Mouse (Mus musculus) embryonic facial prominence, embryonic 12.5 days (tissue): ENCODE data around the gene Gm38394. TPM values are rescaled to one million over a fixed set of nuclear protein-coding genes. Genes with fewer than 3 reads are reported as not detected.
"Not testable (repeated sequence)": the region's sequence is repeated elsewhere in the genome, so short reads cannot be mapped to it uniquely, and the experiment has no call there.

Experiments
- ATAC-seq: fragments of 200-750 bp; cut with Nextera tagmentation; 2 replicates; pipeline ENCODE4 v1.8.0; 2017; ENCODE audit not compliant: insufficient number of reproducible peaks, insufficient read depth, low FRiP score, low TSS enrichment
- H3K27ac ChIP-seq: fragments of 300-500 bp; sonication (generic); 2 replicates; pipeline ENCODE4 v1.5.1; 2016; ENCODE audit warnings: mild to moderate bottlenecking
- H3K27me3 ChIP-seq: fragments of 300-500 bp; sonication (generic); 2 replicates; pipeline ENCODE4 v1.6.1; 2016; ENCODE audit warnings: mild to moderate bottlenecking, moderate library complexity
- H3K36me3 ChIP-seq: fragments of 300-500 bp; sonication (generic); 2 replicates; pipeline ENCODE4 v1.6.1; 2016; ENCODE audit warnings: mild to moderate bottlenecking
- H3K4me1 ChIP-seq: fragments of 300-500 bp; sonication (generic); 2 replicates; pipeline ENCODE4 v1.6.1; 2016
- H3K4me2 ChIP-seq: fragments of 300-500 bp; sonication (generic); replicated peaks from 2 replicates; pipeline ENCODE4 v1.6.1; 2016; ENCODE audit warnings: mild to moderate bottlenecking, moderate library complexity
- H3K4me3 ChIP-seq: fragments of 300-500 bp; sonication (generic); 2 replicates; pipeline ENCODE4 v1.5.1; 2016; ENCODE audit warnings: mild to moderate bottlenecking
- H3K9ac ChIP-seq: fragments of 300-500 bp; sonication (generic); 2 replicates; pipeline ENCODE4 v1.6.1; 2016; ENCODE audit warnings: mild to moderate bottlenecking, moderate library complexity
- H3K9me3 ChIP-seq: fragments of 300-500 bp; sonication (generic); 2 replicates; pipeline ENCODE4 v1.6.1; 2016; ENCODE audit warnings: mild to moderate bottlenecking, moderate library complexity
- WGBS: fragments of 180-500 bp; shearing (Covaris S2); methylation state at CpG from one replicate; pipeline ENCODE4 v1.1.7; 2016; 5-methylcytosine and 5-hydroxymethylcytosine counted together
- polyA plus RNA-seq: library from polyadenylated mRNA; unstranded; fragments of >200 nt; fragmentation: Nextera tagmentation; extraction: Ambion mirVana; gene quantifications from 2 replicates; pipeline ENCODE4 v1.2.1, GENCODE M21; 2016

Gm38394 gene
- polyA plus RNA-seq, 1 experiment from 2014 or later, result 8.1 TPM

DNA sequence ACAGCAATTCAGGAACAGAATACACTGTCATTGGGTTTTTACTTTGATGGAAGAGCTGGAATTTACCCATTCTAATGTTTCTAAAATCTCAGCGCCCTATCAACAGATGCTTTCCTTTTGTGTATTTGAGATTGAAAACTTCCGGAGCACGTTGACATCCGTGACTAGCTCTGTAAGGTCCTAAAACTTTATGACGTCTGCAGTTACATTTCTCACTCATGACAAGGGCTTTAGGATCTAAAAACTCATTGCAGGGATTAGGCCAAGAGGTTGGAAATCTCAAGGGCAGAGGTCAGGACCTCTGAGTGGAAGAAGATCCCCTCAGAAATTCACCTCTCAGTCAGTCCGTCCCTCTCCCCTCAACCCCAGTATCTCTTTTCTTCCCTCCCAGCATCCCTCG is 27.2 kb upstream of the Gm38394 start:
- H3K9ac ChIP-seq, result no peak overlapping the region
- no peak overlapping the region for H3K27ac ChIP-seq
- peaks cover 8% of the 10 kb centered on the region for H3K4me1 ChIP-seq
- H3K4me3 ChIP-seq, result no peak overlapping the region
- H3K27me3 ChIP-seq, result no peaks in the 10 kb centered on the region
- WGBS, result 59% methylated on average over 7 of the region's 7 CpGs
- no peak overlapping the region for H3K4me2 ChIP-seq
- no peaks in the 10 kb centered on the region for H3K9me3 ChIP-seq
- H3K36me3 ChIP-seq, result no peaks in the 10 kb centered on the region
- ATAC-seq, result no peak

DNA sequence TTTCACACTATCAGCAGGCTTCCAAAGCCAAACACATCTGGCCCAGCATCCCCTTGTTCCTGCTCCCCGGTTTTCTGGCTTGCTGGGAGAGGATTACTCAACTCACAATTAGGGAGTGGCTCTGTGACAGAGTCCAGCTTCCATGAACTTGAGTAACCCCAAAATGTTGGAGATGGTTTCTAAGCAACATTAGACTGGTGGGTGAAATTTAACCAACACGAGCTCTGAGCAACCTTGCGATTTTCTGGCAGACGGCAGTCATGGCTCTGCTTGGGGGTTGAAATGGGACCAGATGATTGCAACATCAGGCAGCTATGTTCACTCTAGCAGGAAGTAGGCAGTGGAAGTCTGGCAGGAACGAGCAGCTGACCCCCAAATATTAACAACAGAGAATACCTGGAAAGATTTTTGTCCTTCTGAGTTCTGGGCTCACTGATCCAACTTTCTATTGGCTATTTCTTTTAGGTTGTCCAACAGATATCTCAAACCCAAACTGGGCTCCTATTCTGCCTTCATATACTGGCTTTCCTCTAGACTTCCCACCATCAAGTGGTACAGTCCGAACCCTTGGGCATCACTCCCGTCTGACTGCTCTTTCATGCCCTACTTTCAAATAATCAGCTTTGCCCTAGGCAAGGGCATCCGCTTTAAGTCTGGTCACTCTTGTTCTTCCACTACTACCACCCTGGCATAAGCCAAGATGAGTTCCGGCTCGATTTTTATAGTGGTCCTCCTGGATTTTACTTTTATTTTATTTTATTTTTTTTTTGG is 24.8 kb upstream of the Gm38394 start:
- no peak for ATAC-seq
- H3K4me3 ChIP-seq, result no peak overlapping the region
- WGBS, result 69% methylated on average over 10 of the region's 10 CpGs
- H3K27me3 ChIP-seq, result no peaks in the 10 kb centered on the region
- no peaks in the 10 kb centered on the region for H3K9me3 ChIP-seq
- H3K4me2 ChIP-seq, result no peak overlapping the region
- H3K36me3 ChIP-seq, result no peaks in the 10 kb centered on the region
- no peak overlapping the region for H3K9ac ChIP-seq
- H3K27ac ChIP-seq, result no peak overlapping the region
- peaks cover 8% of the 10 kb centered on the region for H3K4me1 ChIP-seq

DNA sequence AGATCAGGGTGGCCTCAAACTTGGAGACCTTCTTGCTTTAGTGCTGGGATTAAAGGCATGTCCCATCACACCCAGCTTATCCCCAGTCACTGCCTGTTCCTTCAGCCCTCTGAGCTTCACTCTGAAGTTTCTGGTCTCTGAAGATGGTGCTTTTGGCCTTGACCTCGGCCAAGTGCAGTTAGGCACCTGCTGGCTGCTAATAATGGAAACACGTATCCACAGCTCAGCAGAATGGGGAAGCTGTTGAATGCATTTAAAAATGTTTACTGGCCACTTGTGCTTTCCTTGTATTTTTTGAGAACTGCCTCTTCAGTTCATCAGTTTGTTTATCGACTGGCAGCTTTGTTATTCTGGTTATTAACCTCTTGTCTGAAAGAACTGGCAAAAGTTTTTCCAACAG is 10.7 kb upstream of the Gm38394 start:
- Histone ChIP-seq H3K4me2 (no peak overlapping the region), H3K27ac (no peak overlapping the region), H3K27me3 (no peaks in the 10 kb centered on the region), H3K36me3 (no peaks in the 10 kb centered on the region), H3K4me1 (no peaks in the 10 kb centered on the region), H3K9ac (no peak overlapping the region), H3K9me3 (no peaks in the 10 kb centered on the region), H3K4me3 (no peak overlapping the region)
- no peak for ATAC-seq
- 78% methylated on average over 3 of the region's 3 CpGs for WGBS

DNA sequence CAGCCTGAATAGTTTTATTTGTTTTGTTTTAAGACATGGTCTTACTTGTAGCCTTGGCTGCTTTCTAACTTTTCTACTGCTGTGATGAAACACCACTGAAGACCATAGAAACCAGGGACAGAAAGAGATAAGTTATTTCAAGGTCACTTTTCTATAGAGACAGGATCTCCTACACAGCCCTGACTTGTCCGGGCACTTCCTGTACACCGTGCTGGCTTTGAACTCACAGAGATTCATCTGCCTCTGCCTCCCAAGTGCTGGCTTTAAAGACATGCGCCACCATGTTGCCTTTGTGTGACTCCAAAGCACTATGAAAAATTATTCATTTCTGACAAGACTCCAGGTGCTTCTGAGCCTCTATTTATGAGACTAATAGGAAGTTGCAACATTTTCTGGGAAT is 10.1 kb upstream of the Gm38394 start:
- H3K9me3 ChIP-seq, result no peaks in the 10 kb centered on the region
- no peak for ATAC-seq
- H3K36me3 ChIP-seq, result no peaks in the 10 kb centered on the region
- no peaks in the 10 kb centered on the region for H3K27me3 ChIP-seq
- H3K4me2 ChIP-seq, result no peak overlapping the region
- no peaks in the 10 kb centered on the region for H3K4me1 ChIP-seq
- no peak overlapping the region for H3K9ac ChIP-seq
- H3K27ac ChIP-seq, result no peak overlapping the region
- H3K4me3 ChIP-seq, result no peak overlapping the region
- WGBS, result 88% methylated on average over 3 of the region's 3 CpGs

GRCm38 (mm10) chr1:133670776-133671175 is 9.7 kb upstream of the Gm38394 start:
- no peak for ATAC-seq
- Histone ChIP-seq H3K9me3 (no peaks in the 10 kb centered on the region), H3K9ac (no peak overlapping the region), H3K4me1 (no peaks in the 10 kb centered on the region), H3K4me2 (no peak overlapping the region), H3K27me3 (no peaks in the 10 kb centered on the region), H3K27ac (no peak overlapping the region), H3K36me3 (no peaks in the 10 kb centered on the region), H3K4me3 (no peak overlapping the region)
- WGBS, result 79% methylated on average over 6 of the region's 6 CpGs

DNA sequence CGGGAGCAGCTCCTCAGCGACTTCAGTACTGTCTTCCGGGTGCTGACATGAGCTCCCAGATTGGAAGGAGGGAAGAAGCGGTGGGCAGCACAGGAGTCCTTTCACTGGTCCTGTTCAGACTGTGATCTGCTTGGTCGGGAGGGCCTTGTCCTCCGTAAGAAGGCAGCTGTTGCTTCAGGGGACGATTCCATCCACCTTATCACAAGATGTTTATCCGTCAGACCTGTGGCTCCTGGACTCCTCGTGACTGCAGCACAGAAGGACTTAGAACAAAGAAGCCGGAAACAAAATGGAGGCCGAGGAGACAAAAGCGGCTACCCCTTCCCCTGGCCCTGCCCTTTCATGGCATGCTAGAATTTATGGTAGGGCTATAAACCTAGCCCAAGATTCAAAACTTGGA is 9.1 kb upstream of the Gm38394 start:
- H3K4me2 ChIP-seq, result no peak overlapping the region
- H3K9ac ChIP-seq, result no peak overlapping the region
- H3K9me3 ChIP-seq, result no peaks in the 10 kb centered on the region
- no peaks in the 10 kb centered on the region for H3K4me1 ChIP-seq
- H3K27me3 ChIP-seq, result no peaks in the 10 kb centered on the region
- no peak for ATAC-seq
- no peak overlapping the region for H3K27ac ChIP-seq
- no peaks in the 10 kb centered on the region for H3K36me3 ChIP-seq
- WGBS, result 84% methylated on average over 12 of the region's 12 CpGs
- no peak overlapping the region for H3K4me3 ChIP-seq

DNA sequence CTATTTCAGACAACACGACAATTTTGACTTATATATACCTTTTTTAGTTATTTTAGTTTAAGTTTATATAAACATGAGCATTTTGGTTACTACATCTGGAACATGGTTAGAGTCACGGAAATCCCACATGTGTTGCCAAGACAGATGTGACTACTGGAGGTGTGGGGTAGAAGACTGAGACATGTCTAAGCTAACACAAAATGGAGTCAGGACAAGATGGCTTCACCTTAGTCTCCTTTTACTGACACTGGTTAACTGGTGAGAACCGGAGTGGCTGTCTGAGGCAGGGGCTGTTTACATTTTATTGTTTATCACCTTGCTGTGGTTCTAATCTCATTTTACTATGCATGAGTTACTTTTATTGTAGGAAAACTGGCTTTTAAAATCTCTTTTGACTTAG is 7.5 kb upstream of the Gm38394 start:
- H3K4me1 ChIP-seq, result no peaks in the 10 kb centered on the region
- H3K9ac ChIP-seq, result no peak overlapping the region
- H3K4me2 ChIP-seq, result no peak overlapping the region
- H3K9me3 ChIP-seq, result no peaks in the 10 kb centered on the region
- WGBS, result 82% methylated on average over 3 of the region's 3 CpGs
- ATAC-seq, result no peak
- H3K4me3 ChIP-seq, result no peak overlapping the region
- H3K27ac ChIP-seq, result no peak overlapping the region
- no peaks in the 10 kb centered on the region for H3K27me3 ChIP-seq
- no peaks in the 10 kb centered on the region for H3K36me3 ChIP-seq

DNA sequence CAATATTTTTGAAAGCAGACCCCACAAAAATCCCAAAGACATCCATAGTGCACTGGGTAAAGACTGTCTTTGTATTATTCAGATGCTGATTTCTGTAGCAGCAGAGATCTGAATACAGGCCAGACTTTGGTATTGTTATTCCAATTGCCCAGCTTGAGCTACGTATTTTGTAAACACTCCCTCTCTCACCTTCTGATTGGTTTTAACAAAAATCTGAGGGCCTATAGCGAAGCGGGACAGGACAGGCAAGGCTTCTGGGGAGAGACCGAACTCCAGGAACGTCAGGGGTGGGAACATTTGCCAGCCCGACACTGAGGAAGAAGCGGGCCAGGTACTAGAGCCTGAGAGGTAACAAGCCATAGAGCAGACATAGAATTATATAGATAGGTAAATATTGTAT is 6.6 kb upstream of the Gm38394 start:
- Histone ChIP-seq H3K4me3 (no peak overlapping the region), H3K27ac (no peak overlapping the region), H3K9ac (no peak overlapping the region), H3K9me3 (no peaks in the 10 kb centered on the region), H3K4me1 (no peaks in the 10 kb centered on the region), H3K4me2 (no peak overlapping the region), H3K36me3 (no peaks in the 10 kb centered on the region), H3K27me3 (no peaks in the 10 kb centered on the region)
- no peak for ATAC-seq
- WGBS, result 37% methylated on average over 7 of the region's 7 CpGs

- H3K27ac ChIP-seq, H3K9me3 ChIP-seq: not testable (repeated sequence)
- 81% methylated on average over 8 of the region's 8 CpGs for WGBS
These were observed 4.6 kb upstream of the Gm38394 start for GRCm38 (mm10) chr1:133665713-133666112.

DNA sequence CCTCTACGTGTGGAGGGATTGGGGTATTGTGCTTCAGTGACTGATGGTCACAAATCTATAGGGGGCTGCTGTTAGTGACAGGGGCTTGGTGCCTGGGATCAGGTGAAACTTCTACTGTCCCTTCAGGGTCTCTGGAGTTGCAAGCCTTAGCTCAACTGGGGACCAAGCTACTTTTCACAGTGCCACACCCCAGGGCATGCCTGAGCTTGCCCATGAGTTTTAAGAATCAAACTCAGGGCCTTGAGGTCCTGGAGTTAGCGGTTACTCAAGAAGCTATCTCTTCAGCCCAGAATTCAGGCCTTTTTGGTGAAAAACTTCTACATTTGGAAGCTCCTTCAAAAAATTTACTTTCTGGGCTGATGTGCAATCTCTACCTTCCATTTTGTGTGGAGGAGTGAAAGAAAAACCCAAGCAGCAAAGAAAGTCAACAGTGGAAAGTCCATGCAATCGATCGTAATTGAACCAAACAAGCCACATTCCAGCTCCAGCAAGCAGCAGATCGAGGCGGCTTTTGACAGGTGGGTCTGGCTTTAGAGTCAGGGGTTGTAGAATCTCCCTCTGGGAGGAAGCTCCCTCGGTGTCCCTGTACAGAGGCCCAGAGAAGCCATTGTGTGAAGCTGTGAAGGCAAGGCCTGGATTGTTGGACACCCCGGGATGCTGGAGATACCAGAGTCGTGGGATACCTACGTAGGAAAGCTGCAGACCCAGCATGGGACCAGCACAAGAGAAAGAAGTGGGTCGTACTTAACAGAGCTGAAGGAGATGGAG is 3.3 kb upstream of the Gm38394 start:
- no peak overlapping the region for H3K4me3 ChIP-seq
- no peaks in the 10 kb centered on the region for H3K36me3 ChIP-seq
- WGBS, result 65% methylated on average over 11 of the region's 11 CpGs
- no peaks in the 10 kb centered on the region for H3K27me3 ChIP-seq
- no peaks in the 10 kb centered on the region for H3K9me3 ChIP-seq
- no peak for ATAC-seq
- H3K9ac ChIP-seq, result no peak overlapping the region
- H3K4me1 ChIP-seq, result peaks cover 7% of the 10 kb centered on the region
- no peak overlapping the region for H3K4me2 ChIP-seq
- no peak overlapping the region for H3K27ac ChIP-seq

More at GRCm38 (mm10) chr1:133665713-133666112, 4.6 kb upstream of the Gm38394 start:
- H3K4me2 ChIP-seq, H3K4me1 ChIP-seq, H3K4me3 ChIP-seq, H3K9ac ChIP-seq, ATAC-seq, H3K27me3 ChIP-seq, H3K36me3 ChIP-seq: not testable (repeated sequence)

- no peak for ATAC-seq
- H3K4me2 ChIP-seq, result no peak overlapping the region
- H3K27ac ChIP-seq, result no peak overlapping the region
- peaks cover 5% of the 10 kb centered on the region; the same call in 1 of the 2 replicates for H3K36me3 ChIP-seq
- 78% methylated on average over 4 of the region's 4 CpGs for WGBS
- no peak overlapping the region for H3K4me3 ChIP-seq
- H3K27me3 ChIP-seq, result no peaks in the 10 kb centered on the region
- H3K9ac ChIP-seq, result no peak overlapping the region
- H3K9me3 ChIP-seq, result no peaks in the 10 kb centered on the region
- peaks cover 15% of the 10 kb centered on the region for H3K4me1 ChIP-seq
These were observed 2.3 kb upstream of the Gm38394 start for GRCm38 (mm10) chr1:133663427-133663826.

GRCm38 (mm10) chr1:133662941-133663340 is 1.8 kb upstream of the Gm38394 start:
- Histone ChIP-seq H3K4me1 (peaks cover 20% of the 10 kb centered on the region), H3K36me3 (peaks cover 10% of the 10 kb centered on the region; the same call in 1 of the 2 replicates), H3K9me3 (no peaks in the 10 kb centered on the region), H3K27ac (no peak overlapping the region), H3K27me3 (no peaks in the 10 kb centered on the region), H3K9ac (no peak overlapping the region), H3K4me2 (no peak overlapping the region), H3K4me3 (no peak overlapping the region)
- 94% methylated on average over 7 of the region's 7 CpGs for WGBS
- no peak for ATAC-seq
